Mouse (Mus musculus): ENCODE measurements around the gene Pusl1. TPM values are rescaled to one million over a fixed set of nuclear protein-coding genes. Genes with fewer than 3 reads are reported as not detected.

The Pusl1 gene
- polyA plus RNA-seq, 1 experiment from 2014 or later = 55.9 TPM

DNA sequence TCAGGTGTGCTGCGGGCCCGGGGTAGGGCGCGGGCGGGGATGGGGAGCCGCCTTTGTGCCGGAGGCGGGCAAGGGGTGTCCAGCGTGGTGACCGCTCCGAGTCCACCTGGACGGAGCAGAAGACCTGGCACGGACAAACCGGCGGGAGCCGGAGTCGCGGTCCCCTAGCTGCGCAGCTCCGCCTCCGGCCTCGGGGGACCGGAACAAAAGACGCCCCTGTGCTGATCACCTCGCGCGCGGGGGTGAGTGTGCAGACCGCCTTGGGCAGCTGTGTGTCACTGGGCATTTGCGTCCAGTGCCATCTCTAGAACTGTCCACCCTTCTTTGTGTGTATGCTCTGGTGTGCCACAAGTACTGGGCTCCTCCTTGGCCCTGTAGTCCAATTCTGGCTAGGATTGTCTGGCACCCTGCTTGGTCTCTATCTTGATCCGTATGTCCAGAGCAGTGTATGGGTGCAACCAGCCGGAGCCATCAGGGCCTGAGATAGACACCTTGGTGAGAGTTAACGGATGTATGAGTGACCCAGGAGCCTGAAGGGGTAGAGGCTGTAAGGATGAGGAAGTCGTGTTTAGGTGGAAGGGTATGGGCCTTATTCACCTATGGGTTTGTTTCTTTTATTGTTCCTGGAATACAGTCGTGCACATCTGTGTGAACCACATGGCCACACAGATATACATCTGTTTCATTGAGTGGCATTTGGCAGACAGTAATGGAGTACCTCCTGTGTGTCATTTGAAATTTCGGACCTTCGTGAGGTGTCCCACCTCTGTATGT lies 1.0 kb upstream of the Pusl1 start:
- DNase-seq (ENCODE audit: low spot score) = no peak
- peak overlapping the region; percentile 94 for H3K4me2 ChIP-seq (ENCODE audit: low read length)
- H3K4me3 ChIP-seq (ENCODE audit: low read depth, low read length) = peak overlapping the region; percentile 89
- peak overlapping the region; percentile 91; the same call in 1 of the 2 replicates for H3K27ac ChIP-seq (ENCODE audit: low read depth)
- WGBS = 6% methylated on average over 37 of the region's 37 CpGs
- peak; percentile 30 for ATAC-seq (replicated peaks; ENCODE audit: low FRiP score, low TSS enrichment, low read depth)
- no peaks in the 10 kb centered on the region for H3K27me3 ChIP-seq (replicated peaks; ENCODE audit: control insufficient read depth, insufficient read depth, low read length)
- peak overlapping the region; percentile 74 for H3K9ac ChIP-seq (ENCODE audit: low read length)
- H3K4me1 ChIP-seq (replicated peaks; ENCODE audit: control insufficient read depth, insufficient read depth, low read length) = peaks cover 33% of the 10 kb centered on the region
- H3K9me3 ChIP-seq (ENCODE audit: control insufficient read depth, low read length) = no peaks in the 10 kb centered on the region
- H3K36me3 ChIP-seq (ENCODE audit: control insufficient read depth, insufficient read depth, low read length) = peaks cover 34% of the 10 kb centered on the region

DNA sequence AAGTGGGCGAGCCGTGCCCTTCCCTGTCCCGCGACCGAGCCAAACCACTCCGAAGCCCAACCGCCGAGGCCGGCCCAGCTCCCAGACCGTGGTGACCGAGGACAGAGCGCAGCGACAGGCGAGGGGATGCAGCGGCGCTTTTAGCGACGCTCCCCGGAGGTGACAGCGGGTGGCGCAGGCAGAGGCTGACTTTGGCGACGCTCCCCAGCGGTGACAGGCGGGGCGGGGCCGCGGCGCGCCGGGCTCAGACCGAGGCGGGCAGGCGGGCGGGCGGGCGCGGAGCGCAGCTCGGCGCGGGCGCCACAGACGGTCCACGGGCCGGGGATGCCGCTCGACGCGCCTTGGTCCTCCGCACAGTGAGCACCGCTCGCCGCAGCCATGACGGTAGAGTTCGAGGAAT lies 436 bp upstream of the Pusl1 start:
- ATAC-seq (replicated peaks; ENCODE audit: low FRiP score, low TSS enrichment, low read depth) = peak; percentile 87
- under 1% methylated on average over 52 of the region's 56 CpGs for WGBS
- peak overlapping the region; percentile 89 for H3K4me3 ChIP-seq (ENCODE audit: low read depth, low read length)

DNA sequence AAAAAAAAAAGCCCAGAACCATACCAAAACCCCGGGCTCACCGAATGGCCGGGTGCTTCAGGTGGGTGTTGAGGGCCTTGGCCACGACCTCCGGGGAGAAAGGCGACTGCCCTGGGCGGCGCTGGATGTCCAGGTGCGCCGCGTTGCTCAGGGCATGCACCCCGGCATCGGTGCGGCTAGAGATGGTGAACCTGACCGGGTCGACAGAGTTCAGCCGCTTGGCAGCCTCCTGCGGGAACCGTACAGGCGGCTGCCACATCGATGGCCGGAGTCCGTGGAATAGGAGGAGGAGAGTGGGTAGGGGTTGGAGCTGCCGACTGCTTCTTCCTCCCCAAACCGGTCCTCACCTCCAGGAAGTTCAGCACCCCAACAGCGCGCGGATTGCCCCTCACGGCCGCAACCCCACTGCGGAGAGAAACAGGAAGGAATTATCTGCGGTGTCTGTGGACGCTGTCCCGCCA lies 540 bp downstream of the Pusl1 start:
- no peaks in the 10 kb centered on the region for H3K27me3 ChIP-seq (replicated peaks; ENCODE audit: control insufficient read depth, insufficient read depth, low read length)
- H3K9me3 ChIP-seq (ENCODE audit: control insufficient read depth, low read length) = no peaks in the 10 kb centered on the region
- peaks cover 33% of the 10 kb centered on the region for H3K4me1 ChIP-seq (replicated peaks; ENCODE audit: control insufficient read depth, insufficient read depth, low read length)
- DNase-seq (ENCODE audit: low spot score) = peak; percentile 54
- WGBS = under 1% methylated on average over 34 of the region's 34 CpGs
- ATAC-seq (replicated peaks; ENCODE audit: low FRiP score, low TSS enrichment, low read depth) = peak; percentile 2; the same call in 1 of the 2 replicates
- peak overlapping the region; percentile 94 for H3K4me2 ChIP-seq (ENCODE audit: low read length)
- H3K36me3 ChIP-seq (ENCODE audit: control insufficient read depth, insufficient read depth, low read length) = peaks cover 39% of the 10 kb centered on the region
- 0 out of 2 replicates have a peak overlapping the region, but pooled peaks have one; percentile 91 for H3K27ac ChIP-seq (ENCODE audit: low read depth)
- H3K4me3 ChIP-seq (ENCODE audit: low read depth, low read length) = peak overlapping the region; percentile 89
- peak overlapping the region; percentile 74 for H3K9ac ChIP-seq (ENCODE audit: low read length)

More for the DNA sequence above, 436 bp upstream of the Pusl1 start:
- H3K27me3 ChIP-seq (replicated peaks; ENCODE audit: control insufficient read depth, insufficient read depth, low read length) = no peaks in the 10 kb centered on the region
- H3K4me2 ChIP-seq (ENCODE audit: low read length) = peak overlapping the region; percentile 94
- H3K27ac ChIP-seq (ENCODE audit: low read depth) = peak overlapping the region; percentile 91
- peaks cover 39% of the 10 kb centered on the region for H3K36me3 ChIP-seq (ENCODE audit: control insufficient read depth, insufficient read depth, low read length)
- H3K9me3 ChIP-seq (ENCODE audit: control insufficient read depth, low read length) = no peaks in the 10 kb centered on the region
- H3K4me1 ChIP-seq (replicated peaks; ENCODE audit: control insufficient read depth, insufficient read depth, low read length) = peaks cover 33% of the 10 kb centered on the region
- no peak for DNase-seq (ENCODE audit: low spot score)
- peak overlapping the region; percentile 74 for H3K9ac ChIP-seq (ENCODE audit: low read length)

- no peak overlapping the region for H3K4me2 ChIP-seq (ENCODE audit: low read length)
- H3K9me3 ChIP-seq (ENCODE audit: control insufficient read depth, low read length) = no peaks in the 10 kb centered on the region
- H3K4me1 ChIP-seq (replicated peaks; ENCODE audit: control insufficient read depth, insufficient read depth, low read length) = peaks cover 24% of the 10 kb centered on the region
- DNase-seq (ENCODE audit: low spot score) (no peak), ATAC-seq (replicated peaks; ENCODE audit: low FRiP score, low TSS enrichment, low read depth) (no peak)
- no peak overlapping the region for H3K27ac ChIP-seq (ENCODE audit: low read depth)
- H3K36me3 ChIP-seq (ENCODE audit: control insufficient read depth, insufficient read depth, low read length) = peaks cover 53% of the 10 kb centered on the region
- no peak overlapping the region for H3K9ac ChIP-seq (ENCODE audit: low read length)
- H3K4me3 ChIP-seq (ENCODE audit: low read depth, low read length) = no peak overlapping the region
- 86% methylated on average over 5 of the region's 5 CpGs for WGBS
- H3K27me3 ChIP-seq (replicated peaks; ENCODE audit: control insufficient read depth, insufficient read depth, low read length) = no peaks in the 10 kb centered on the region
Observed at GRCm38 (mm10) chr4:155889316-155889715, 2.3 kb downstream of the Pusl1 start.

- peaks cover 56% of the 10 kb centered on the region for H3K36me3 ChIP-seq (ENCODE audit: control insufficient read depth, insufficient read depth, low read length)
- no peak overlapping the region for H3K27ac ChIP-seq (ENCODE audit: low read depth)
- H3K9ac ChIP-seq (ENCODE audit: low read length) = no peak overlapping the region
- H3K9me3 ChIP-seq (ENCODE audit: control insufficient read depth, low read length) = no peaks in the 10 kb centered on the region
- no peak for ATAC-seq (replicated peaks; ENCODE audit: low FRiP score, low TSS enrichment, low read depth)
- DNase-seq (ENCODE audit: low spot score) = no peak
- H3K4me2 ChIP-seq (ENCODE audit: low read length) = no peak overlapping the region
- WGBS = 95% methylated on average over 9 of the region's 9 CpGs
- H3K4me3 ChIP-seq (ENCODE audit: low read depth, low read length) = no peak overlapping the region
- peaks cover 13% of the 10 kb centered on the region for H3K4me1 ChIP-seq (replicated peaks; ENCODE audit: control insufficient read depth, insufficient read depth, low read length)
- H3K27me3 ChIP-seq (replicated peaks; ENCODE audit: control insufficient read depth, insufficient read depth, low read length) = no peaks in the 10 kb centered on the region
Observed at GRCm38 (mm10) chr4:155888181-155888580, 3.4 kb downstream of the Pusl1 start.

- Histone ChIP-seq H3K4me1 (replicated peaks; ENCODE audit: control insufficient read depth, insufficient read depth, low read length) (peaks cover 8% of the 10 kb centered on the region), H3K27ac (ENCODE audit: low read depth) (no peak overlapping the region), H3K9ac (ENCODE audit: low read length) (no peak overlapping the region), H3K9me3 (ENCODE audit: control insufficient read depth, low read length) (no peaks in the 10 kb centered on the region), H3K27me3 (replicated peaks; ENCODE audit: control insufficient read depth, insufficient read depth, low read length) (no peaks in the 10 kb centered on the region), H3K4me2 (ENCODE audit: low read length) (no peak overlapping the region), H3K36me3 (ENCODE audit: control insufficient read depth, insufficient read depth, low read length) (peaks cover 60% of the 10 kb centered on the region), H3K4me3 (ENCODE audit: low read depth, low read length) (no peak overlapping the region)
- DNase-seq (ENCODE audit: low spot score) = no peak
- no peak for ATAC-seq (replicated peaks; ENCODE audit: low FRiP score, low TSS enrichment, low read depth)
- WGBS = 90% methylated on average over 10 of the region's 10 CpGs
Observed at GRCm38 (mm10) chr4:155887674-155888073, 3.9 kb downstream of the Pusl1 start.

DNA sequence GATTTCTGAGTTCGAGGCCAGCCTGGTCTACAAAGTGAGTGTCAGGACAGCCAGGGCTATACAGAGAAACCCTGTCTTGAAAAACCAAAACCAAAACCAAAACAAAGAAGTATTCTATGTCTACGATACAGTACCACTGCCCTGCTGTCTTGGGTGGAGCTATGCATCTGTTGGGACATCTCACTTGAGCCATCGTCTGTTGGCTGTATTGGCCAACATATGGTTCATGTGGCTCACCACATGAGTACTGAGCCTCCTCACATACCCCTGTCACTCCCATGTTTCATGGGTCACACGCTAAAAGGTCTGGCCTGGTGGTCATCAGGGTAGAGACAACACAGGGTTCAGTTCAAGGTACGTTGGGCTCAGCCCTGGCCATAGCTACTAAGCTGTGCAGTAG lies 5.3 kb downstream of the Pusl1 start:
- Histone ChIP-seq H3K4me3 (ENCODE audit: low read depth, low read length) (no peak overlapping the region), H3K9me3 (ENCODE audit: control insufficient read depth, low read length) (no peaks in the 10 kb centered on the region), H3K4me1 (replicated peaks; ENCODE audit: control insufficient read depth, insufficient read depth, low read length) (peaks cover 7% of the 10 kb centered on the region), H3K27me3 (replicated peaks; ENCODE audit: control insufficient read depth, insufficient read depth, low read length) (no peaks in the 10 kb centered on the region), H3K4me2 (ENCODE audit: low read length) (no peak overlapping the region), H3K9ac (ENCODE audit: low read length) (no peak overlapping the region), H3K36me3 (ENCODE audit: control insufficient read depth, insufficient read depth, low read length) (peaks cover 66% of the 10 kb centered on the region), H3K27ac (ENCODE audit: low read depth) (no peak overlapping the region)
- WGBS = 90% methylated on average over 5 of the region's 5 CpGs
- ATAC-seq (replicated peaks; ENCODE audit: low FRiP score, low TSS enrichment, low read depth) = no peak
- no peak for DNase-seq (ENCODE audit: low spot score)

- 77% methylated on average over 3 of the region's 3 CpGs for WGBS
- no peak overlapping the region for H3K4me3 ChIP-seq (ENCODE audit: low read depth, low read length)
- H3K9me3 ChIP-seq (ENCODE audit: control insufficient read depth, low read length) = no peaks in the 10 kb centered on the region
- H3K4me1 ChIP-seq (replicated peaks; ENCODE audit: control insufficient read depth, insufficient read depth, low read length) = no peaks in the 10 kb centered on the region
- H3K4me2 ChIP-seq (ENCODE audit: low read length) = no peak overlapping the region
- no peaks in the 10 kb centered on the region for H3K27me3 ChIP-seq (replicated peaks; ENCODE audit: control insufficient read depth, insufficient read depth, low read length)
- H3K27ac ChIP-seq (ENCODE audit: low read depth) = peak overlapping the region; percentile 34
- H3K36me3 ChIP-seq (ENCODE audit: control insufficient read depth, insufficient read depth, low read length) = peaks cover 56% of the 10 kb centered on the region
- ATAC-seq (replicated peaks; ENCODE audit: low FRiP score, low TSS enrichment, low read depth) (no peak), DNase-seq (ENCODE audit: low spot score) (no peak)
- H3K9ac ChIP-seq (ENCODE audit: low read length) = no peak overlapping the region
Observed at GRCm38 (mm10) chr4:155883587-155883986, 8.0 kb downstream of the Pusl1 start.

- H3K36me3 ChIP-seq (ENCODE audit: control insufficient read depth, insufficient read depth, low read length) = peaks cover 50% of the 10 kb centered on the region
- H3K4me2 ChIP-seq (ENCODE audit: low read length) = no peak overlapping the region
- H3K4me1 ChIP-seq (replicated peaks; ENCODE audit: control insufficient read depth, insufficient read depth, low read length) = peaks cover 17% of the 10 kb centered on the region
- H3K4me3 ChIP-seq (ENCODE audit: low read depth, low read length) = no peak overlapping the region
- no peak overlapping the region for H3K27ac ChIP-seq (ENCODE audit: low read depth)
- ATAC-seq (replicated peaks; ENCODE audit: low FRiP score, low TSS enrichment, low read depth) = no peak
- no peak overlapping the region for H3K9ac ChIP-seq (ENCODE audit: low read length)
- H3K9me3 ChIP-seq (ENCODE audit: control insufficient read depth, low read length) = no peaks in the 10 kb centered on the region
- no peak for DNase-seq (ENCODE audit: low spot score)
- H3K27me3 ChIP-seq (replicated peaks; ENCODE audit: control insufficient read depth, insufficient read depth, low read length) = no peaks in the 10 kb centered on the region
- 83% methylated on average over 7 of the region's 7 CpGs for WGBS
Observed at GRCm38 (mm10) chr4:155871404-155871803, 20.2 kb downstream of the Pusl1 start.

Data from intestine, embryonic 14.5 days (tissue).